Mouse (Mus musculus) liver, adult (tissue): ENCODE results near the gene Gm49510.

Experiments used
- GATA4 ChIP-seq: IDR thresholded peaks from 2 replicates; pipeline ENCODE4 v1.6.1; 2014; ENCODE audit warnings: mild to moderate bottlenecking, low read length; ENCODE audit not compliant: insufficient replicate concordance

The Gm49510 gene

DNA sequence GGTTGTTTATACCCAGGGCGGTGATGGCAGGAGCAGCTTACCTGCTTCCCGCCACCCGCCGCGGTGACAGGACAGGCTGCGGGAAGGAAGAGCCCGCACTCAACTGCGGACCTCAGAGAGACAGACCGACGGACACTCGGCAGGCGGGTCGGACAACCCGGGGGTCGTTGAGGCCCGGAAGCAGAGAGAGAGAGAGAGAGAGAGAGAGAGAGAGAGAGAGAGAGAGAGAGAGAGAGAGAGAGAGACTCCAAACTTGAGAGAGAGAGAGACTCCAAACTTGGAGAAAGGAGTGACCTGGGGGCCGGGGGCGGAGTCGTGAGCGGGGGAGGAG lies at the start of gene Gm49510:
Gene Gm49510 (plus strand): TSS at position 259 of the 331 bp plus-strand sequence.
- TF ChIP-seq GATA4: no peak

DNA sequence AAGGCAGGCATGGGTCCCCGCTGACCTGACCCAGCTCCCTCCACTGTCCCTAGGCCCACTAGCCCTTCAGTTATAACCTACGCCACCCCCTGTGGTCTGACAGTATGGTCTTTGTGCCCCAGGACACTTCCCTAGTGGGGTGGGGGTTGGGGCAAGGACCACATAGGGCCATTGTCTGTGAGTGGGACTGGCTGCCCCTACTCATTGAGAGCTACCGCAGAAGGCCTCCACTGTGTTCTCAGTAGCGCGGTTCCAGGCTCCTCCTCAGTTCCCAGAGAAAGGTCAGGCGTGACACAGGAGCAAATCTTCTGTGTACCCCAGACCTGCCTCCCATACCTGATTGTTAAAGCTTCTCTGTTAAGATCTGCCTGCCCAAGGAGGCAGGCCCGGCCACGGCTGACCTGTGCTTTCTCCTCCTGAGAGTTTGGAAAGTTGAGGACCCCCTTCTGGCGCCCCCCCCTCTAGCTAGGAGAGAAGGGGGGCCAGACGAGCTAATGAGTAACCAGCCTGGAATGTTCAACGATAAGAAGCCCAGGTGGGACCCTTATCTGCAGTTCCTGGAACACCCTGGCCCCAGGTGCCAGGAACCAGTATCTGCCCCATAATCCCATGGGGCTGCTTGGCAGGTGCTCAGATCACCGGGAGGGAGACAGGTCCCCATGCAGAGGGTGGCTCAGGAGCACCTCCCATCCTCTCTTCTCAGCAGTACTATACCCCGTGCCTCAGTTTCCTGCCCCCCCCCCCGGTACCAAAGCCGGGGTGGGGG lies 49.2 kb upstream of the Gm49510 start:
- TF ChIP-seq GATA4: no peak

DNA sequence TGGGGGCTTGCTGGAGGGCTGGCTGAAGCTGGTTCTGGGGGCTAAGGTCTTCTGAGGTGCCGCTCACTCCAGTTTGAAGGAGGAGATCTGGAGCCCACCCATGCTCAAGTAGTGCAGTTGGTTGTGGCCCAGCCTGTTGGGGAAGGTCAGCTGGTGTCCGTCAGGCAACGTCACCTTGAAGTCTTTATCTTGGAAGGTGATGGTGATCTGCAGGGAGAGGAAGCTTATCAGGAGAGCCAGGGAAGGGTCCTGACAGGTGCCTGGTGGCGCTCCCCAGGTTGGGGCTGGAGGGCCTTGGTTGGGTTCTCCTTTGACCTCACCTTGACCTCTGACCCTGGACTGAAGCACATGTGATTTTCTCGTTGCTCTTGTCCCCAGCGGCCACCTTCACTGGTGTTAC lies 48.5 kb upstream of the Gm49510 start:
- TF ChIP-seq GATA4: no peak

DNA sequence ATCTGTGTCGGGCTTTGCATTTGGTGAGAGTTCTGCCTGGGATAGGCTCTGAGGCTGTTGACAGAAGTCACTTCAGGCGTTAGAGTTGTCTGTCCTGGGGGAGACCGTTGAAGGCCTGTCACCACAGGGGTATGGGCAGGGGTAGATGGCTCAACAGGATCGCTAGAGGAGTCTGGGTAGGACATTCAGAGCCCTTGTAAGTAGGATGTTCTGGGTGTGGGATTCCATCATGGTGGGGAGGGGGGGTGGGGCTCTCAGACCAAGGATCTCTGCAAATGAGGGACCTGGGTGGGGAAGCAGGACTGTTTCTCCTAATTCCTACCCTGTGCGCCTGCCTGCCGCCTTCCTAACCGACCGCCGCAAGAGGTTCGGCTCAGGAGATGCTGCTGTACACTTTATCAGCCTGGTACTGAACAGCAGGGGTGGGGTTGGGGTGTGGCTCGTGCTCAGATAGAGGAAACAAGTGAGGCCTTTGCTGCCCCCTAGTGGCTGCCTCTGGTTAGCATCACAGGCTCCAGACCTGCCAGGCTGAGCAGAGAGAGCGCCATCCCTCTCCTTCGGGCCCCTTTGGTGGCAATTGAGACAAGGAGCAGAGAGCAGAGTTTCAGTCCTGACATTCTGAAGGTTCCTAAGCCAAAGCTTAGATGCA lies 47.8 kb upstream of the Gm49510 start:
- TF ChIP-seq GATA4: peak; percentile 52; the same call in 1 of the 2 replicates

DNA sequence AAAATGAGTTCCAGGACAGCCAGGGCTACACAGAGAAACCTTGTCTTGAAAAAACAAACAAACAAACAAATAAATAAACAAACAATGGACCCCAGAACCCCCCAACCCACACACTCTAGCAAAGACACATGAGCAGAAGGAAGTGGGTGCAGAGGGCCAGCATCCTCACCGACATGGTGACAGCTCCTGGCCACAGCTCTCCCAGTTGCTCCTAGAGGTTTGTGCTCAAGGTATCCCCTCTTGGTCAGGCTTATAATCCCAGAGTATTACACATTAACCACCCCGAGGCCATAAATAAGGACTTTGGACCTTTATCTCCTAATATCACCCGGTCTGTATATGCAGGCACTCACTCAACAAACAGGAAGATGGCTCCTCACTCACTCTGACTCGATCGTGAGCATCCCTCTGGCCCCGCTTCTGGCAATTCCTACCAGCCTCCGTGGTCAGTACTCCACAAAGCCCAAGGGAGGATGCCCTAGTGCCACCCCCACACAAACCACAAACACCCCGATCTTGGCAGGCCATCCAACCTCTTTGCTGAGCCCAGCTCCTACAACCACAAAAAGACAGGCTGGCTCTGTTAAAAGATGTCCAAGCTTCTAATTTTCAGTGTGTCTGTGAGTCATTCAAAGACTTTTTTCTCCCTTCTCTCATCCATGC lies 44.0 kb upstream of the Gm49510 start, which contains the start of gene Lgals2:
Gene Lgals2 (minus strand): TSS at position 227 of the 663 bp plus-strand sequence.
- no peak for TF ChIP-seq GATA4

DNA sequence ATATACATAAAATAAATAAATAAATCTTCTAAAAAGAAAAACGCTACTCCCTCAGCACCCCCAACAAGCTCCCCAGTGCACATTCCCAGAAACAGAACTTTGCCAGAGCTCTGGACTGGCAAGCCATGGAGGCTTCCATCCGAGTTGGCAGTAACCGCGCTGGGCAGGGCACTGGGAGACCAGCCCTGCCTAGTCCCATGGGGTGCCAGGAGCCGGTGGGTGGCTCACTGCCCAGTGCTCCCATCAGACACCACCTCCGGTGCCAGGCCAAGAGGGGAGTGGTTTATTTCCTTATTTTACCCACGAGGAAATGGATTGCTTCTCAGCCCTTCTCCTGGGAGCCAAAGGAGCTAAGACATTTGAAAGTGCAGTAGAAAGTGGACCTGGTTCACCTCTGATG lies 42.5 kb upstream of the Gm49510 start:
- TF ChIP-seq GATA4: no peak

DNA sequence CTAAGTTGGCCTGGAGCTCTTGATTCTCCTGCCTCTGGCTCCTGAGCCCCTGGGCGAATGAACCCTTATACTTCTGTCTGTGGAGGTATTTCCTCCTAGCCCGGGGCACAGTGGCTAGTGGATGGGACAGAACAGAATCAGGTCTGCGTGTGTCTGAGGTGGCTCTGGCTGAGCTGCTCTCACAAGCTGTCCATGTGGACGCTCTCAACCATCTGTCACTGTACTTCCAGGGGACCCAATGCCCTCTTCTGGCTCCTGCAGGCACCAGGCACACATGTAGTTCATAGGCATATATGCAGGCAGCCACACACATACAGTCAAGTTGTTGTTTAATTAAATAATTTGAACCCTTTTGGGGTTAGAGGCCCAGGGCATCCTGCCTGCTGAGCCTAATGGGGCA lies 40.2 kb upstream of the Gm49510 start:
- no peak for TF ChIP-seq GATA4

DNA sequence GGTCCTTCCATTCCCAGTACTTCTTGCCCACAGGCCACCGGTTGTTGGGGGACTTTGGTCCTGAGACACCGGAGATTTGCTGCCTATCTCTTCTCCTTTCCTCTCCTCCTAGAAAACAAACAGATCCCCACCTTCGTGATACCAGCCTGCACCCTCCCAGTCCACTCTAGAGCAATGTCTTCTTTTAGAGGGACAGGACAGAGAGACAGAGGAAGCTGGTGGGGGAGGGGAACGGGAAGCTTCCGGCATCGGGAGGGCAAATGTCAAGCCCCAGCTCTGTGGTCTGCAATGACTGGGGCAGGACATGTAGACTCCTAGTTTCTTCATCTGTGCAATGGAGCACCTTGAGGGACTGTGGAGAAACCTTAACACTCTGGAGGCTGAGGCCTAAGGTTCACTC lies 39.8 kb upstream of the Gm49510 start:
- no peak for TF ChIP-seq GATA4

DNA sequence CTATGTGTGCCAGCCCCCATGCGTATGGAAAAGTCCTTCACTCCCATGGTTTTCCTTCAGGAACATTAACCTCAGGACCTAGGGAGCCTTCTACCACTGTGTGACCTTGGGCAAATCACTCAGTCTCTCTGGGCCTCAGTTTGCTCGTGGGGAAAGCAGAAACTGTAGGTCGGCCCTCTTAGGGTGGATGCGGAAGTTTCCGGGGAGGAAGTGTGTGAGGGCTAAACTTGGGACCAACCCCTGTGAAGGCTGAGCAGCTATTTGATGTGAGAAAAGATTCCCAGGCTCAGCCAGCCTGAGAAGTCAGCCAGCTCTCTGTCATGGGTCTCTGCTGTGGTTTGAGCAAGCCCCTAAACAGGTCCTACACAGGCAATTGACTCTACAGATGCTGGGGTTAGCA lies 37.2 kb upstream of the Gm49510 start:
- no peak for TF ChIP-seq GATA4

DNA sequence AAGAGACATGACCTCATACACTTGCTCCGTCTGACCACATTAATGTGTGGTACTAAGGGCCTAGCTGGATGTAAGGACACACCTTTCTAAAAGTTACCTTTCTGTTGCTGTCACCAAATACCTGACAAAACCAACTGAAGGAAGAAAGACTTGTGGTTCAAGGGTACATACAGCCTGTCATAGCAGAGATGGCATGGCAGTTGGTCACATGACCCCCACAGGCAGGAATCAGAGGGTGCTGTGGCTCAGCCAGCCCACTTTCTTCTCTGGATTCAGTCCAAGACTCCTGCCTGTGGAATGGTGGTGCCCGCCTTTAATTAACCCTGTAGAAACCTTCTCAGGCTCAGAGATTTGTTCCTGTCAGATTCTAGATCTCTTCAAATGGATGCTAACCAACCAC lies 36.3 kb upstream of the Gm49510 start:
- no peak for TF ChIP-seq GATA4

DNA sequence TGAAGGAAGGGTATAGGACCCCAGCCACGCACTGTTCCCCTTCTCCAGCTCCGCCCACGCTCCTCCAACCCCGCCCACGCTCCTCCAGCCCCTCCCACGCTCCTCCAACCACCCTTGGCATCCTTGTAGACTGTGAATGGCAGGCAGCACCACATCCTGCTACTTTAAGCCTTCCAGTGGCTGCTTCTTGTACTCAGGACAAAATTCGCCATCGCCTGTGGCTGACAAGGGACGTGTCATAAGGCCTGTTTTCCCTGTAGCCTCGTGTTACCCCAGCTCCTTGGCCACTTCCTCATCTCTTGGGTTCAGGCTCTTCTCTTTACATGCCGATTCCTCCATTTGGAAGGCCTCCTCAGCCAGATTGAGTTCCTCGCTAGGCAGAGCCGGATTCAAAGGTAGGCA lies 35.6 kb upstream of the Gm49510 start:
- no peak for TF ChIP-seq GATA4

DNA sequence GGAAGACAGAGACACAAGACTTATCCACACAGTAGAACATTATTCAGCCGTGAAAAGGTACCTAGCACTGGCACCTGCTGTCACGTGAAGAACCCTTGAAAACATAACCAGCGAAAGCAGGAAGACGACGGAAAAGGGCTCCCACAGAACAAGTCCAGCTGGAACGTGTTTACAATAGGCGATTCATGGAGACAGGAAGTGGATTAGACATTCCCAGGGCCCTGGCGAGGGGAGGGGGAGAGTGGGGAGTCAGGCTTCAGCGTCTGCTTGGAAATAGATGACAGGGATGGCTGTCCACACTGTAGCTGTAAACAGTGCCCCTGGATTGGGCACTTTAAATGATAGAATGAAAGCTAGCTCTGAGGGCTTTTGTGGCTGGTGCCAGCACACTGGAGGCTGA lies 31.1 kb upstream of the Gm49510 start:
- TF ChIP-seq GATA4: no peak

DNA sequence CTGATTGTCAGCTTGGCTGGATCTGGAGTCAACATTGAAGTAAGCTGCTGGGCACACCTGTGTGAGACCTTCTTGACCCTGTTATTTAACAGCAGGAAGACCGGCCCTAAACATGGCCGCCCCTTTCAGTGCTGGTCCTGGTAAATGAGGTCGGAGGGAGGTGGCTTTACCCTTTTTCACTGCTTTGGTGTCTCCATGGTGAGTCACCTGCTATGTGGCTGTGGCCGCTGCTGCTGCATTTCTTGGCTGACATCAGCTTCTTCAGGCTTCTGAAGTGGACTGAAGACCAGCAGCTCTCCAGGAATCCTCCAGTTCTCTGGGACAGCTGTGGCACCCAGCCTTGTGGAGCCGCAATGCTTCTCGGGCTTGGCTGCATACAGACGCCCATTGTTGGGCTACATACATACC lies 30.6 kb upstream of the Gm49510 start:
- no peak for TF ChIP-seq GATA4

DNA sequence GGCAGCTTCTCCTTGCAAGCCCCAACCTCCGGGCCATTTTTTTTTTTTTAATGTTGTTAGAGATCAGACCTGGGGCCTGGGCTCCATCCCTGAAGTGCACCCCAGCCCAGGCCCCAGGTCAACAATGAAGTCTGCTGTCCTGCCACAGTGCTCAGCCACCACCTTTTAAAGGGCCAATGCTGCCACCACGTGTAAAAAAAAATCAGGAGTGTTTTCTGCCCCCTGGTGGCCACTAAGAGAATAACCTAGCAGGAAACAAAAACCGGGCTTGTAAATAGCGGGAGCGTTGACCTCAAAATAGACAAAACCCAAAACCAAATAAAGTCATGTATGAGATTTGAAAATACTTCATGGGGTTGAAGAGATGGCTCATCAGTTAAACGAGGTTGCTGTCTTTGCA lies 29.7 kb upstream of the Gm49510 start:
- TF ChIP-seq GATA4: no peak

DNA sequence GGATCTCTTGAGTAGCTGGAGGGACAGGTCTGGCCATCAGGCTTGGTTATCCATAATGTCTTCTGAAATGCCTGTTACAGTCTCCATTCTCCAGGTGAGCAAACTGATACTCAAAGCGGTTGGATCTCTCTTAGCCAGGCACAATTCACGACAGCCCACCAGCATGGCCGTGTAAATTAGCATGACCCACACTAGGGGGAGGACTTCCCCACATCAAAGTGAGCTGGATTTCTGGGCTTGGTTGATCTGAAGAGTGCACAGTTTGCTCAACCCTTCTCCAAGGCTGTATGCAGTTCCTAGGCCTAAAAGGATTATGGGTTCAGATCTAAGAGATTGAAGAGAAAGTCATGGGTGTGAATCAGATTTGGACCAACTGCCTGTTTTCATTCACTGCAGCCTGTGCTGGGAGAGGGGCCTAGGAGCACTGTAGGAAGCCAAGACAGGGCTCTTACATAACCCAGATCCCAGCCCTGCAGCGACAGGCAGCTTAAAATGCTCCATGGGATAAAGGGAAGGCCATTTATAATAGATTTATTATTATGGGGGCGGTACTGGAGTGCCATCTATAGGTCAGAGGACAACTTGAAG lies 27.4 kb upstream of the Gm49510 start:
- no peak for TF ChIP-seq GATA4
